Mouse (Mus musculus): ENCODE results near the gene Gm527. TPM values are rescaled to one million over a fixed set of nuclear protein-coding genes. Genes with fewer than 3 reads are reported as not detected.

Gm527 gene
- 3.2 and 4.0 TPM in 2 replicates for polyA plus RNA-seq (2015; fragmentation: Nextera tagmentation; extraction: Ambion mirVana)

DNA sequence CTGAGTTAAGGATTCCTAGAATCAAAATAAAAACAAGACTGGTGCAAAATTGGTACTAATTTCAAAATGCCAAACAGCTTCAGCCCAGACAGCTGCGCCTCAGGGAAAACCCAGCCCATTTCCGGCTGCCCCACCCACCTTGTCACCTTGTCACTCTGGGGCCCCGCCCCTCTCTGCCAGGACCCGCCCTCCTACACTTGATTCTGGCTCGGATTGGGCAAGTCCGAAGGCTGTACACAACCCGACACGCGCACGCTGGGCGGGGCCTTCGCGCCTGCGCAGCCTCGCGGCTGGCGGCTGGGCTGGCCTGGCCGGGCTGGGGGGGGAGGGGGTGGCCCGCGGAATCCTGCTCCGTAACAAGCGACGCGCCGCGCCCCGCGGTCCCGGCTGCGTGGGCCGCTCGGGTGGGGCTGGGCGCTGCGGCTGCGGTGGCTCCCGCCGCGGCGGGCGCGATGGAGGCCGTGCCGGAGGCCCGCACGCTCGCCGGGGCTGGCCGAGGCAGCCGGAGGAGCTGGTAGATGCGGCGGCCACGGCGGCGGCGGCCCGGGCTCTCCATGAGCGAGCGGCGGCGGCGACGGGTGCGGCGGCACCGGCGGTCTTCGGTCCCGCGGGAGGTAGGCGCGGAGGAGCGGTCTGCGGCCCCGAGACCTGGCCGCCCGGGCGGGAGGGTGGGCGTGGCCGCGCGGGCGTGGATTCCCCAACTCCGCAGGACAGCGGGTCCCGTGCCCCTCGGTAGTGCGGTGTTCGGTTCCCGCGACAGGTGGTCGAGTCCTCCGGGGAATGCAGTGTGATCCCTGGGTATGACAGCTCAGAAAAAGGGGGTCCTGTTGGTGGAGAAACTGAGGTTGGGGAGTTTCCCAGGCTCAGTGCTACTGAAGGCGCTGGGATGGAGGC lies at the start of gene Gm527:
Gm527 (plus strand) TSS at position 329 of the 894 bp plus-strand sequence.
- no peak within 1 kb of the TSS for H3K27ac ChIP-seq
- ATAC-seq (replicated peaks; ENCODE audit: low FRiP score, low read depth) (peak; percentile 100), DNase-seq (ENCODE audit: low spot score) (peak; percentile 97)

DNA sequence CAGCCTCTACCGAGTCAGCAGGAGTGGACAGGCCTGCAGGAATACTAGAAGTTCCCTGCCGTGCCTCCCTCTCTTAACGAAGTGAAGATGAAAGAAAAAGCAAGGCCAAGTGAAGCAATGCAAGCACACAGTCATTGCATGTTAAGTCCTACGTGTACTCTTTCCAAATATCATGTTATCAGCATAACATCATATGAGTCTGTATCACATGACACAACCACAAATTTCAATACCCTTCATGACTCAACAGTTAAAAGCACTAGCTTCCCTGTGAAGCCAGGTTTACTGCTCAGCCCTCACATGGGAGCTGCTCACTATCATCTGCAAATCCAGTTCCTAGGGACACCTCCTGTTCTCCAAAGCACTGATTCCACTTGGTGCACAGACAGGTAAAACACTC lies 46.6 kb upstream of the Gm527 start:
- TF ChIP-seq CTCF (IDR thresholded peaks at IDR 0.05; ENCODE audit: low read depth), result no peak

More for the DNA sequence above, at the start of gene Gm527:
- H3K27me3 ChIP-seq (ENCODE audit: insufficient read depth, low read length), result no peaks in the 10 kb centered on the region
- H3K36me3 ChIP-seq (ENCODE audit: insufficient read depth, low read length), result no peaks in the 10 kb centered on the region
- TF ChIP-seq CTCF (IDR thresholded peaks at IDR 0.05; ENCODE audit: low read depth), result no peak
- H3K9me3 ChIP-seq (replicated peaks; ENCODE audit: low read length), result no peaks in the 10 kb centered on the region
- H3K4me2 ChIP-seq (ENCODE audit: low read length), result peak within 1 kb of the TSS; percentile 82
- under 1% methylated on average over 78 of the region's 93 CpGs for WGBS
- no peaks in the 10 kb centered on the region for H3K4me1 ChIP-seq (replicated peaks; ENCODE audit: insufficient read depth, low read length)
- peak within 1 kb of the TSS; percentile 86 for H3K9ac ChIP-seq (ENCODE audit: low read depth, low read length)
- H3K4me3 ChIP-seq (replicated peaks; ENCODE audit: low read depth, low read length), result peak within 1 kb of the TSS; percentile 92

DNA sequence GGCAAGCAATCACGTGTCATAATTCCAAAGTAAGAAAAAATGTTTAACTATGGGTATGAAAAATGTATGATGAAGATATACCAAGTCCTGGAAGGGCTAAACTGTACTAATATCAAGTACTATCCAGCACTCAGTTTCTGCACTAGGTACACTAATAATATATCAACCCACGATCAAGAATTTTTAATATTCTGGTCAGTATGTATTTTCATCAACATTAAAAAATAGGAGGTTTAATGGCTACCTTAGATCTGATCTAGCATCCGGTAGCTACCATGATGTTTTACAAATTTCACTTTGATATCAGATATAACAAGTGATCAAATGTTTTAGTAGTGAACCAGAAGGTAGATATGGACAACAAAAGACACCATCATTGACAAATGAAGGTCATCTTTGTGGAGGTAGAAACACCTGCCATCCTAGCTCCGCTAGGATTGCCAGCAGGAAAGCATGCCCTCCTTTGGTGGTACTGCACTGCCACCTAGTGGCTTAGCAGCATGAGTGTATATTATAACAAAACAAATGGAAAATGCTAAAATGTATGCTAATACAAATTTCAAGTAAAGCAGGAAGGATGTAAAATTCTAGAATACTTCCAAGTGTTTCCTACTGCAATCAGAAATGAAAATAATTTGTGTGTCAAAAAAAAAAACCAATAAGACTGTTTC lies 20.5 kb upstream of the Gm527 start:
- no peaks in the 10 kb centered on the region for H3K9me3 ChIP-seq (replicated peaks; ENCODE audit: low read length)

More for the DNA sequence above, 46.6 kb upstream of the Gm527 start:
- Histone ChIP-seq H3K9me3 (replicated peaks; ENCODE audit: low read length) (no peaks in the 10 kb centered on the region), H3K4me1 (replicated peaks; ENCODE audit: insufficient read depth, low read length) (no peaks in the 10 kb centered on the region), H3K9ac (ENCODE audit: low read depth, low read length) (no peak overlapping the region), H3K27me3 (ENCODE audit: insufficient read depth, low read length) (no peaks in the 10 kb centered on the region), H3K4me2 (ENCODE audit: low read length) (no peak overlapping the region), H3K4me3 (replicated peaks; ENCODE audit: low read depth, low read length) (no peak overlapping the region), H3K27ac (no peak overlapping the region), H3K36me3 (ENCODE audit: insufficient read depth, low read length) (no peaks in the 10 kb centered on the region)
- 61% methylated on average over 4 of the region's 4 CpGs for WGBS
- no peak for DNase-seq (ENCODE audit: low spot score)
- ATAC-seq (replicated peaks; ENCODE audit: low FRiP score, low read depth), result no peak

DNA sequence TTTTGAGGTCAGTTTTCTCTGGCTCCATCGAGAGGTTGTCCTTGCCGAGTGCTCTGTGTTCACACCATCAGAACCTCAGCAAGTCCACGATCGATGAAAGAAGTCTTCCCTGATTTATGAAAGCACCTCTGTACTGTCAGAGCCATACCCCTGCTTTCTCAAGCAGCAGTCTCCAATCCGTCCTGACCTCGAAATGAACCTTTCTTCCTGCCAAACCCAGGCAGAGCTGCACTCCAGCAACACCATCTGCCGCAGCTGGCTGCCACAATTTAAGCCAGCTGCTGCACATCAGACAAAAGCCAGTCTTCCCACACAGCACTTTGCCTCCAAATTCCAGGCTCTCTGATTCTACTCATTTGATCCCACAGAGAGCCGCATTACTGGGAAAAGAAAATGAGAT lies 15.2 kb upstream of the Gm527 start:
- Histone ChIP-seq H3K27me3 (ENCODE audit: insufficient read depth, low read length) (no peaks in the 10 kb centered on the region), H3K4me2 (ENCODE audit: low read length) (no peak overlapping the region), H3K4me1 (replicated peaks; ENCODE audit: insufficient read depth, low read length) (no peaks in the 10 kb centered on the region), H3K9ac (ENCODE audit: low read depth, low read length) (no peak overlapping the region), H3K4me3 (replicated peaks; ENCODE audit: low read depth, low read length) (no peak overlapping the region), H3K9me3 (replicated peaks; ENCODE audit: low read length) (no peaks in the 10 kb centered on the region), H3K36me3 (ENCODE audit: insufficient read depth, low read length) (no peaks in the 10 kb centered on the region), H3K27ac (no peak overlapping the region)
- 4% methylated on average over 8 of the region's 8 CpGs for WGBS
- no peak for TF ChIP-seq CTCF (IDR thresholded peaks at IDR 0.05; ENCODE audit: low read depth)
- DNase-seq (ENCODE audit: low spot score), result peak; percentile 76
- ATAC-seq (replicated peaks; ENCODE audit: low FRiP score, low read depth), result peak; percentile 76

More for the DNA sequence above, 20.5 kb upstream of the Gm527 start:
- Histone ChIP-seq H3K9ac (ENCODE audit: low read depth, low read length) (no peak overlapping the region), H3K27ac (no peak overlapping the region), H3K36me3 (ENCODE audit: insufficient read depth, low read length) (no peaks in the 10 kb centered on the region), H3K4me1 (replicated peaks; ENCODE audit: insufficient read depth, low read length) (no peaks in the 10 kb centered on the region), H3K4me3 (replicated peaks; ENCODE audit: low read depth, low read length) (no peak overlapping the region), H3K4me2 (ENCODE audit: low read length) (no peak overlapping the region), H3K27me3 (ENCODE audit: insufficient read depth, low read length) (no peaks in the 10 kb centered on the region)
- DNase-seq (ENCODE audit: low spot score) (peak; percentile 75), ATAC-seq (replicated peaks; ENCODE audit: low FRiP score, low read depth) (no peak)
- TF ChIP-seq CTCF (IDR thresholded peaks at IDR 0.05; ENCODE audit: low read depth), result peak; percentile 93
- 44% methylated on average over 4 of the region's 4 CpGs for WGBS

DNA sequence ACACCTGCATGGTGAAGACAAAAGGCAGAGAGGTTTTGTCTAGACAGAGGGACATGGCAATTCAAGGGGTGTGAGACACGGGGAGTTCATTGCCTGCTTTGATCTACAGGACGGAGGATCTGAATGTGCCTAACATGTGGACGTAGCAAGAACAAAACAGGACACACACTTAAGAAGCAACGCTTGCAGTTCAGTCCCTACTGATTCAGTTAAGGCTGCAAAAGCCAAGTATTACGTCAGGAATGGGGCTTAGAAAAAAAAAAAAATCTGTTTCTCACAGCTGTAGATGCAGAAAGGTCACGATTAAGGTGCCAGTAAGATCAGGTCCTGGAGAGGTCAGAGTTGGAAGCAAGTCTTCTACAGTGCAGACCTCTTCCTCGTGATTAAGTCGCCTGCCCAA lies 14.5 kb upstream of the Gm527 start:
- Histone ChIP-seq H3K4me3 (replicated peaks; ENCODE audit: low read depth, low read length) (no peak overlapping the region), H3K9ac (ENCODE audit: low read depth, low read length) (no peak overlapping the region), H3K4me1 (replicated peaks; ENCODE audit: insufficient read depth, low read length) (no peaks in the 10 kb centered on the region), H3K27ac (no peak overlapping the region), H3K9me3 (replicated peaks; ENCODE audit: low read length) (no peaks in the 10 kb centered on the region), H3K27me3 (ENCODE audit: insufficient read depth, low read length) (no peaks in the 10 kb centered on the region), H3K36me3 (ENCODE audit: insufficient read depth, low read length) (no peaks in the 10 kb centered on the region), H3K4me2 (ENCODE audit: low read length) (no peak overlapping the region)
- DNase-seq (ENCODE audit: low spot score) (no peak), ATAC-seq (replicated peaks; ENCODE audit: low FRiP score, low read depth) (no peak)
- TF ChIP-seq CTCF (IDR thresholded peaks at IDR 0.05; ENCODE audit: low read depth), result no peak
- 45% methylated on average over 8 of the region's 8 CpGs for WGBS

DNA sequence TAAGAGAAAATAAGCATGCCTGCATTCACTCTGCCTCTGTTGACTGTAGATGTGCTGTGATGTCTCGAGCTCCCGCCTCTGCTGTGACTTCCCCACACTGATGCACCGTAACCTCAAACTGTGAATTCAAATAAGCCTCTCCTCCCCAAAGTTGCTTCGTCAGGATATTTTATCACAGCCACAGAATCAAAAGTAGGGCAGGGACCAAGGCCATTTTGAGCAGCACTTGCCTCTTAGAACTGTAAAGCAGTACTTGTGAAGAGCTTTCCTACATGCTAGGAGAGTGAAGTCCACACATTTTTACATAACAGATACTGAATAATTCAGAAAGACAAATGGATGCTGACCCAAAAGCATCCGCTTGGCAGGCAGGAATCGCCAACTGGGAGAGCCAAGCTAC lies 4.7 kb upstream of the Gm527 start:
- no peak overlapping the region for H3K9ac ChIP-seq (ENCODE audit: low read depth, low read length)
- WGBS, result 75% methylated on average over 6 of the region's 6 CpGs
- ATAC-seq (replicated peaks; ENCODE audit: low FRiP score, low read depth), result no peak
- H3K9me3 ChIP-seq (replicated peaks; ENCODE audit: low read length), result no peaks in the 10 kb centered on the region
- no peak overlapping the region for H3K27ac ChIP-seq
- H3K36me3 ChIP-seq (ENCODE audit: insufficient read depth, low read length), result no peaks in the 10 kb centered on the region
- no peak for TF ChIP-seq CTCF (IDR thresholded peaks at IDR 0.05; ENCODE audit: low read depth)
- no peak overlapping the region for H3K4me3 ChIP-seq (replicated peaks; ENCODE audit: low read depth, low read length)
- no peaks in the 10 kb centered on the region for H3K4me1 ChIP-seq (replicated peaks; ENCODE audit: insufficient read depth, low read length)
- no peak overlapping the region for H3K4me2 ChIP-seq (ENCODE audit: low read length)
- H3K27me3 ChIP-seq (ENCODE audit: insufficient read depth, low read length), result no peaks in the 10 kb centered on the region
- no peak for DNase-seq (ENCODE audit: low spot score)
